Mouse (Mus musculus): ENCODE data around the gene Sorl1. TPM values are rescaled to one million over a fixed set of nuclear protein-coding genes. Genes with fewer than 3 reads are reported as not detected.
A peak's percentile ranks its signal among the peaks of the same experiment; 100 is the strongest.

The Sorl1 gene
- polyA plus RNA-seq, 1 experiment from 2014 or later = 5.0 TPM

- no peaks in the 10 kb centered on the region for H3K27me3 ChIP-seq
- no peak overlapping the region for H3K4me2 ChIP-seq
- H3K36me3 ChIP-seq = no peaks in the 10 kb centered on the region
- H3K27ac ChIP-seq = peak overlapping the region; percentile 54
- WGBS = 60% methylated on average over 10 of the region's 10 CpGs
- peaks cover 46% of the 10 kb centered on the region for H3K4me1 ChIP-seq
- H3K9me3 ChIP-seq = no peaks in the 10 kb centered on the region
- H3K9ac ChIP-seq = no peak overlapping the region
- no peak for ATAC-seq (ENCODE audit: insufficient number of reproducible peaks, low FRiP score, low TSS enrichment, low read depth)
- H3K4me3 ChIP-seq = no peak overlapping the region
Observed at GRCm38 (mm10) chr9:41940311-41940853, 183.7 kb downstream of the Sorl1 start.

- Histone ChIP-seq H3K27me3 (no peaks in the 10 kb centered on the region), H3K9ac (no peak overlapping the region), H3K4me2 (no peak overlapping the region), H3K36me3 (no peaks in the 10 kb centered on the region), H3K4me1 (peaks cover 65% of the 10 kb centered on the region), H3K9me3 (no peaks in the 10 kb centered on the region), H3K4me3 (no peak overlapping the region), H3K27ac (peak overlapping the region; percentile 91)
- WGBS = 19% methylated on average over 8 of the region's 8 CpGs
- ATAC-seq (ENCODE audit: insufficient number of reproducible peaks, low FRiP score, low TSS enrichment, low read depth) = no peak
Observed at GRCm38 (mm10) chr9:41938449-41938848, 185.6 kb downstream of the Sorl1 start.

- no peaks in the 10 kb centered on the region for H3K9me3 ChIP-seq
- no peak overlapping the region for H3K9ac ChIP-seq
- no peak overlapping the region for H3K4me2 ChIP-seq
- ATAC-seq (ENCODE audit: insufficient number of reproducible peaks, low FRiP score, low TSS enrichment, low read depth) = peak; percentile 35; the same call in 1 of the 2 replicates
- peaks cover 66% of the 10 kb centered on the region for H3K4me1 ChIP-seq
- H3K4me3 ChIP-seq = no peak overlapping the region
- no peaks in the 10 kb centered on the region for H3K27me3 ChIP-seq
- H3K36me3 ChIP-seq = no peaks in the 10 kb centered on the region
- peak overlapping the region; percentile 91 for H3K27ac ChIP-seq
- WGBS = 9% methylated on average over 3 of the region's 3 CpGs
Observed at GRCm38 (mm10) chr9:41937967-41938348, 186.1 kb downstream of the Sorl1 start.

DNA sequence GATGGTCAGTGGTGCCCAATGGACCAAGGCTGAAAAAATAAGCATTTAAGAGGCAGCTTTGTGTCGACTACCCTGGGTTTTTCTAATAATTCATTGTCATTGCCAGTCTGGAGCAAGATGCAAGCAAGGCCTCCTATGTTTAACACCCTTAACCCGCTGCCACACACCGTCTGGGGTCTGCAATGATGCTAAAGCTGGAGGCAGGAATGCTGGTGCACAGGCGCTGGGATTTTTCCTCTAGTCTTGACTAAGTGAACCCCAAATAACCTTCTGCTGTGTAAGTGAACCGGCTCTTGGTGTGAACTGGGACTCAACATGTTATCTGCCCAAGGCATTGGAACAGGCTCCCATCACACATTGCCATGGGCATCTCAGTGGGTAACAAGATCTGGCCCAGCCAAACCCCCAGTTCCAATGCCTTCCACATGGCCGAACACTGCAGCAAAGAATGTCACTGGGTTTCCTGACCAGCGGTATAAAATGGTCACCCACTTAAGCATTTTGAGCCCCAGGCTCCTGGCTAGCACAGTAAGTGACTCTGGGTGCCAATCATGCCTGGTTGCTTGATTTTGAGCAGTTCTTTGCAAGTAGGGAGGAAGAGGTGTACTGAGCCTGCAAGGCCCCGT is 186.6 kb downstream of the Sorl1 start:
- Histone ChIP-seq H3K36me3 (no peaks in the 10 kb centered on the region), H3K4me2 (no peak overlapping the region), H3K27me3 (no peaks in the 10 kb centered on the region), H3K9ac (no peak overlapping the region), H3K9me3 (no peaks in the 10 kb centered on the region), H3K27ac (peak overlapping the region; percentile 91), H3K4me3 (no peak overlapping the region), H3K4me1 (peaks cover 65% of the 10 kb centered on the region)
- 24% methylated on average over 8 of the region's 8 CpGs for WGBS
- peak; percentile 26; the same call in 1 of the 2 replicates for ATAC-seq (ENCODE audit: insufficient number of reproducible peaks, low FRiP score, low TSS enrichment, low read depth)

DNA sequence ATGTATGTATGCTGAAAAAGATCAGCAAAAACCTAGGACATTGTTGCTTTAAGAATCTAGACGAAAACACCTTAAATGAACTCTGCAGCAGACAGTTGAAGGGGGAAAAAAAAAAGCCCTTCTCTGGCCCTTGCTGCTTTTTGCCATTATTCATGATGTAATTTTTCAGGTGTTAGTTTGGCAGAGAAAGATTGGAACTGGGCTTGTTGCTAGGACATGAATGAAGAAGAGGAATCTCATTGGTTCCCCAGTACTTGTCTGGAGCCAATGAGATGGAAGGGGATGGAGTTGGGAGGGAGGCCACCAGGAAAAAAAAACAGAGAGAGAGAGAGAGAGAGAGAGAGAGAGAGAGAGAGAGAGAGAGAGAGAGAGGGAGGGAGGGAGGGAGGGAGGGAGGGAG is 187.5 kb downstream of the Sorl1 start:
- Histone ChIP-seq H3K9me3 (no peaks in the 10 kb centered on the region), H3K36me3 (no peaks in the 10 kb centered on the region), H3K27ac (no peak overlapping the region), H3K4me2 (no peak overlapping the region), H3K9ac (no peak overlapping the region), H3K27me3 (no peaks in the 10 kb centered on the region), H3K4me1 (peaks cover 65% of the 10 kb centered on the region), H3K4me3 (no peak overlapping the region)
- no peak for ATAC-seq (ENCODE audit: insufficient number of reproducible peaks, low FRiP score, low TSS enrichment, low read depth)
- WGBS = 24% methylated on average over 1 of the region's 1 CpGs

GRCm38 (mm10) chr9:41935979-41936378 is 188.1 kb downstream of the Sorl1 start:
- Histone ChIP-seq H3K27ac (peak overlapping the region; percentile 93), H3K4me1 (peaks cover 65% of the 10 kb centered on the region), H3K4me3 (peak overlapping the region; percentile 31), H3K27me3 (no peaks in the 10 kb centered on the region), H3K9me3 (no peaks in the 10 kb centered on the region), H3K36me3 (no peaks in the 10 kb centered on the region), H3K9ac (peak overlapping the region; percentile 44; the same call in 1 of the 2 replicates), H3K4me2 (peak overlapping the region; percentile 80)
- 2% methylated on average over 10 of the region's 10 CpGs for WGBS
- peak; percentile 15; the same call in 1 of the 2 replicates for ATAC-seq (ENCODE audit: insufficient number of reproducible peaks, low FRiP score, low TSS enrichment, low read depth)

DNA sequence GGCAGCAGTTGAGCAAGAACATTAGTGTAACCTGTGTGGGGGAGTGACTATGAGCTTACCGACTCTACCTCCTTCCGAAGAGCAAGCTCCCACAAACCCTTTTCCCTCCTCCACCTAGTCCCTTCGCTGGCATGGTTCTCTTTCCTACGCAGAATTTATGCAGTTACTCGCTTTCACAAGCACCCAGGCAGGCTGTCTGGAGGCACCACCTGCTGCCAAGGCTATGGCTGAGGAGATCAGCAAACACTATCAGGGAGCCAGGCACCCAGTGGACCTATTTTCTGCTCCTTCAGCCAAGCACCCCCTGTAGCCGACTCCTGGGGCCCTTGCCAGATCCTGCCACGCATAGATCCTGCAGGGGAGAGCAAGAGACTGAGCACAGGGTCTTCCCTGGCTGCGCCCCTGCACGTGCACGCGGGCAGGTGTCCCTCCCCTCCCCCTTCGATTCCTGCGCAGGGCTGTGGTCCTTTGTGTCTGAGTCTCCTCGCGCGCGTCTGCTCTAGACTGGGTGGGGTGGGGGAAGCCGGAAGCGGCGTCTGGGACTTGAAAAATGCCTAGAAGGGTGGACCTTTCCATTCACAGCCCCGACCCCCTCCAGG is 188.6 kb downstream of the Sorl1 start:
- peaks cover 62% of the 10 kb centered on the region for H3K4me1 ChIP-seq
- peak overlapping the region; percentile 80 for H3K4me2 ChIP-seq
- H3K4me3 ChIP-seq = peak overlapping the region; percentile 31
- WGBS = 1% methylated on average over 21 of the region's 21 CpGs
- ATAC-seq (ENCODE audit: insufficient number of reproducible peaks, low FRiP score, low TSS enrichment, low read depth) = peak; percentile 63
- H3K9me3 ChIP-seq = no peaks in the 10 kb centered on the region
- H3K27ac ChIP-seq = peak overlapping the region; percentile 93
- H3K27me3 ChIP-seq = no peaks in the 10 kb centered on the region
- peak overlapping the region; percentile 44 for H3K9ac ChIP-seq
- no peaks in the 10 kb centered on the region for H3K36me3 ChIP-seq

DNA sequence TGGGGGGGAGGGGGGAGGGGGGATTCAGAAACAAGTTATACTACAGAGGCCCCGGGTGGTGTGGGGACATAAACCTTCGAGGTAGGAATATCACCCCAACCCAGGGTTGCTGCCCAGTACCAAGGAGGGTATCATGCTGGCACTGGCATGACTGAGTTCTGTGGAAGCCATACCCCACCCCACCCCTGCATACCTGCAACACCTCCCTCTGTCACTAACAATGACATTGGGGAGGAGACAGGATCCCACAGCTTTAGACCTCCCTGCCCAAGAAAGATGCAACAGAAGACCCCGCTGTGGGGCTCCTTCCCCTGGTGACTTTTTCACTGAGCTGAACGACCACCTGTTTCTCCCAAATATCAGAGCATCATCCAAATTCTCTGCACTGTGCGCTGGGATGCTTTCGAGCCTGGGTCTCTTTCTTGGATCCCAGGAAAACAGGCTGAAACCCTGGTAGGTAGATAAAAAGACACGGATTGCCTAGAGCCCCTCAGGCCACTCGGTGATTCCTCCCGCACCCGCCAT is 189.2 kb downstream of the Sorl1 start:
- no peak overlapping the region; the same call in 1 of the 2 replicates for H3K9ac ChIP-seq
- no peaks in the 10 kb centered on the region for H3K9me3 ChIP-seq
- H3K4me3 ChIP-seq = no peak overlapping the region
- H3K4me2 ChIP-seq = peak overlapping the region; percentile 80
- H3K27ac ChIP-seq = peak overlapping the region; percentile 93
- WGBS = 16% methylated on average over 10 of the region's 10 CpGs
- peaks cover 58% of the 10 kb centered on the region for H3K4me1 ChIP-seq
- no peaks in the 10 kb centered on the region for H3K36me3 ChIP-seq
- H3K27me3 ChIP-seq = no peaks in the 10 kb centered on the region
- ATAC-seq (ENCODE audit: insufficient number of reproducible peaks, low FRiP score, low TSS enrichment, low read depth) = no peak

DNA sequence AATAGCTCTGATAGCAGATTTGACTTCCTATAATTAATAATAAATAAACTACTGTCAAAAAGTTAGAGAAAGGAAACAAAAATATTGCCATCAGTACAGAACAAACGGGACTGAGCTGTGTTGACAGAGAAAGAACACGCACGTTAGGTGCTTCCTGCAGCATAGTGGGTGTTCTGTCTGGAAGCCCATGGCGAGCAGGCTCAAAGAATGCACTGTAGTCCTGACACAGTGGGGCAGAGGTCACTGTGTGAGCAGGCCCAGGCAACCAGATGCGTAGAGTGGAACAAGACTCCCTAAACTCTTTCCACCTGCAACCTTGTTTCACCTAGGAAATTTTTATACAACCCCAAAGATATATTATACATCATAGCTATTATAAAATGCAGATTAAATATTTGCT is 194.1 kb downstream of the Sorl1 start:
- WGBS = 60% methylated on average over 5 of the region's 5 CpGs
- Histone ChIP-seq H3K4me2 (no peak overlapping the region), H3K36me3 (no peaks in the 10 kb centered on the region), H3K4me1 (peaks cover 32% of the 10 kb centered on the region), H3K4me3 (no peak overlapping the region), H3K9ac (no peak overlapping the region), H3K27ac (no peak overlapping the region), H3K27me3 (no peaks in the 10 kb centered on the region), H3K9me3 (no peaks in the 10 kb centered on the region)
- no peak for ATAC-seq (ENCODE audit: insufficient number of reproducible peaks, low FRiP score, low TSS enrichment, low read depth)

DNA sequence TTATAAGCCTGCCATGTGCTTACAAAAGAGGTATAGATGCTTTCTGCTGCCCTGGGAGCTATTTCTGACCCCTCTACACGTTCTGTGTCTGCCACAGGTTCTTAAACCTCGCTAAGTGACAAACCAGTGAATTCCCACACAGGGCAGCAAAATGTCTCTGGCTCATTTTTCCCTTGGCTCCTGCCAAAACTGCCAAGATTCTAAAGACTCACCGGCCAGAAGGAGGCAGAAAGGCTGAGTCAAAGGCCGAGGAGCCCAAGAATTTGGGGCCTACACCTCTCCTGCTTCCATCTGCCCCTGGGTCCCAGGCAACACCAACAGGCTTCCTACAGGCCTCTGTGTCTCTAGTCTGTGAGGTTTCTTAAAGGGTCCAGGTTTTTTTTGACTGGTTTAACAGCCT is 198.4 kb downstream of the Sorl1 start:
- no peak for ATAC-seq (ENCODE audit: insufficient number of reproducible peaks, low FRiP score, low TSS enrichment, low read depth)
- no peaks in the 10 kb centered on the region for H3K27me3 ChIP-seq
- no peaks in the 10 kb centered on the region for H3K9me3 ChIP-seq
- peak overlapping the region; percentile 67 for H3K27ac ChIP-seq
- peaks cover 16% of the 10 kb centered on the region for H3K4me1 ChIP-seq
- H3K4me2 ChIP-seq = no peak overlapping the region
- no peaks in the 10 kb centered on the region for H3K36me3 ChIP-seq
- WGBS = 28% methylated on average over 4 of the region's 4 CpGs
- no peak overlapping the region for H3K4me3 ChIP-seq
- H3K9ac ChIP-seq = no peak overlapping the region

- H3K9ac ChIP-seq = no peak overlapping the region
- no peak overlapping the region for H3K4me2 ChIP-seq
- H3K36me3 ChIP-seq = no peaks in the 10 kb centered on the region
- WGBS = 18% methylated on average over 2 of the region's 2 CpGs
- H3K4me1 ChIP-seq = peaks cover 23% of the 10 kb centered on the region
- no peaks in the 10 kb centered on the region for H3K27me3 ChIP-seq
- ATAC-seq (ENCODE audit: insufficient number of reproducible peaks, low FRiP score, low TSS enrichment, low read depth) = no peak
- H3K9me3 ChIP-seq = no peaks in the 10 kb centered on the region
- H3K27ac ChIP-seq = peak overlapping the region; percentile 85
- H3K4me3 ChIP-seq = no peak overlapping the region
Observed at GRCm38 (mm10) chr9:41924140-41924539, 200.0 kb downstream of the Sorl1 start.

- Histone ChIP-seq H3K27me3 (no peaks in the 10 kb centered on the region), H3K9me3 (no peaks in the 10 kb centered on the region), H3K4me3 (no peak overlapping the region), H3K27ac (no peak overlapping the region), H3K4me2 (no peak overlapping the region), H3K9ac (no peak overlapping the region), H3K36me3 (no peaks in the 10 kb centered on the region), H3K4me1 (peaks cover 32% of the 10 kb centered on the region)
- WGBS = 80% methylated on average over 6 of the region's 6 CpGs
- ATAC-seq (ENCODE audit: insufficient number of reproducible peaks, low FRiP score, low TSS enrichment, low read depth) = no peak
Observed at GRCm38 (mm10) chr9:41922416-41922815, 201.7 kb downstream of the Sorl1 start.

Measured in limb, embryonic 15.5 days (tissue).